Mouse (Mus musculus) layer of hippocampus, adult 8-10 months (tissue): Measurements from ENCODE around the gene Paqr7. TPM values are rescaled to one million over a fixed set of nuclear protein-coding genes. Genes with fewer than 3 reads are reported as not detected.

Source experiments
- microRNA-seq, 2 experiments: library from miRNA; unstranded; fragments of <30 nt; microRNA quantifications; one replicate each; pipeline ENCODE4 v1.2.0; 2022
- total RNA-seq, 4 experiments: library from RNA; stranded (reverse); gene quantifications; 2 replicates each; pipeline ENCODE4 v1.2.4; 2022

Paqr7 gene
- total RNA-seq, 4 experiments from 2014 or later = 55.4 to 75.1 (median 63.4) TPM

Small RNAs within 50 kb of the gene (microRNA-seq; reads per million reads assigned to microRNA genes)
- gene Gm23634 = 1.3 to 1.8 reads per million in 2 experiments

Other genes starting within 250 kb of the Paqr7 start
- not detected for gene Gm30191, start 249.8 kb upstream of the Paqr7 start, total RNA-seq
- 1 to 10 TPM; 3.3 to 4.8 (median 3.5) TPM for gene Grrp1, start 242.6 kb upstream of the Paqr7 start, total RNA-seq
- gene Pdik1l, start 208.8 kb upstream of the Paqr7 start, total RNA-seq = 10 to 100 TPM; 14.1 to 20.7 (median 18.6) TPM
- gene Trim63, start 181.6 kb upstream of the Paqr7 start, total RNA-seq = not detected
- gene Slc30a2, start 153.5 kb upstream of the Paqr7 start, total RNA-seq = under 1 TPM in 1 of 4 experiments, not detected in 3; 0.49 TPM
- gene Extl1, start 112.8 kb upstream of the Paqr7 start, total RNA-seq = 10 to 100 TPM; 36.5 to 47.8 (median 42.9) TPM
- gene Pafah2, start 100.4 kb upstream of the Paqr7 start, total RNA-seq = 10 to 100 TPM in 1 of 4 experiments, 1 to 10 TPM in 3; 5.5 to 10.5 (median 8.5) TPM
- 100 to 1,000 TPM; 367 to 422 (median 391) TPM for gene Stmn1, start 28.4 kb upstream of the Paqr7 start, total RNA-seq
- under 1 TPM in 3 of 4 experiments, not detected in 1; 0.25 to 0.85 (median 0.33) TPM for gene Aunip, start 14.3 kb downstream of the Paqr7 start, total RNA-seq
- 10 to 100 TPM; 65.9 to 74.2 (median 67.9) TPM for gene Mtfr1l, start 38.7 kb downstream of the Paqr7 start, total RNA-seq
- gene Selenon, start 55.5 kb downstream of the Paqr7 start, total RNA-seq = 10 to 100 TPM; 18.4 to 22.8 (median 21.2) TPM
- gene Man1c1, start 207.6 kb downstream of the Paqr7 start, total RNA-seq = 10 to 100 TPM; 24.6 to 31.4 (median 28.1) TPM